Mouse (Mus musculus): Measurements from ENCODE around the gene Hoxb9.

GRCm38 (mm10) chr11:96259511-96259910, 11.7 kb upstream of the Hoxb9 start:
- no peak for TF ChIP-seq POLR2A (IDR thresholded peaks at IDR 0.05; ENCODE audit: insufficient read depth, low read depth, low read length)
- no peak for TF ChIP-seq CTCF (IDR thresholded peaks at IDR 0.05; ENCODE audit: insufficient read depth, low read depth, low read length)
